Mouse (Mus musculus) urinary bladder, postnatal 25 days (tissue): Measurements from ENCODE around the gene Gm21095.
"Not testable (repeated sequence)": the region's sequence is repeated elsewhere in the genome, so short reads cannot be mapped to it uniquely, and the experiment has no call there.

Experiments
- DNase-seq: peaks from one replicate; pipeline ENCODE4 v3.0.0; 2022; ENCODE audit warnings: low spot score

Gene Gm21095

GRCm38 (mm10) chrY:84096979-84097378 lies at the start of gene Gm21095:
Gene Gm21095, plus strand, starts transcription at chrY:84097279.
- not testable (repeated sequence) for DNase-seq
